Mouse (Mus musculus) layer of hippocampus, adult 9-10 months (tissue): ENCODE data around the gene Tdrd5.
"Not testable (repeated sequence)": the region's sequence is repeated elsewhere in the genome, so short reads cannot be mapped to it uniquely, and the experiment has no call there.

Source experiments
- DNase-seq: peaks from one replicate; pipeline ENCODE4 v3.0.0; 2022; ENCODE audit warnings: low spot score

Gene Tdrd5

DNA sequence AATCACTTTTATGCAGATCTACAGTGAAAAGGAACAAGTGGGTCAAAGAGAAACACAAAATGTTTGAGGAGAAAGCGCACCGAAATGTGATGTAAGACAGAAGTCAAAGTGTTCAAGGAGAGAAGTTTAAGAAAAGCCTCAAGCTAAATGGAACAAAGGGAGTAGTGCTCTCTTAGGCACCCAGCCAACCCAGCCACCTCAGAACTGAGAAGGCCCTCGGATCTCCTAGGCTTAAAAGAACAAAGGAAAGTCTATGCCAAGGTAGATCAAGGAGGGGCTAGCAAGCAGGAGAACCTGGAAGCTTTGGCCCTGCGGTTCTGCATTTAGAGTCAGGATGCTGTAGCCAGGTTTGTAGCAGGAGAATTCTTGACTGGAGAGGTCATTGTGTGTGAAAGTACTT, 48.6 kb downstream of the Tdrd5 start:
- no peak for DNase-seq

GRCm38 (mm10) chr1:156251096-156251495, 52.4 kb downstream of the Tdrd5 start:
- not testable (repeated sequence) for DNase-seq

GRCm38 (mm10) chr1:156247893-156248292, 55.6 kb downstream of the Tdrd5 start:
- DNase-seq: no peak

GRCm38 (mm10) chr1:156241713-156242348, 61.6 kb downstream of the Tdrd5 start:
- DNase-seq: no peak

- no peak for DNase-seq
These were observed 62.4 kb downstream of the Tdrd5 start for GRCm38 (mm10) chr1:156241035-156241434.

GRCm38 (mm10) chr1:156231122-156231521, 72.3 kb downstream of the Tdrd5 start:
- DNase-seq: no peak

DNA sequence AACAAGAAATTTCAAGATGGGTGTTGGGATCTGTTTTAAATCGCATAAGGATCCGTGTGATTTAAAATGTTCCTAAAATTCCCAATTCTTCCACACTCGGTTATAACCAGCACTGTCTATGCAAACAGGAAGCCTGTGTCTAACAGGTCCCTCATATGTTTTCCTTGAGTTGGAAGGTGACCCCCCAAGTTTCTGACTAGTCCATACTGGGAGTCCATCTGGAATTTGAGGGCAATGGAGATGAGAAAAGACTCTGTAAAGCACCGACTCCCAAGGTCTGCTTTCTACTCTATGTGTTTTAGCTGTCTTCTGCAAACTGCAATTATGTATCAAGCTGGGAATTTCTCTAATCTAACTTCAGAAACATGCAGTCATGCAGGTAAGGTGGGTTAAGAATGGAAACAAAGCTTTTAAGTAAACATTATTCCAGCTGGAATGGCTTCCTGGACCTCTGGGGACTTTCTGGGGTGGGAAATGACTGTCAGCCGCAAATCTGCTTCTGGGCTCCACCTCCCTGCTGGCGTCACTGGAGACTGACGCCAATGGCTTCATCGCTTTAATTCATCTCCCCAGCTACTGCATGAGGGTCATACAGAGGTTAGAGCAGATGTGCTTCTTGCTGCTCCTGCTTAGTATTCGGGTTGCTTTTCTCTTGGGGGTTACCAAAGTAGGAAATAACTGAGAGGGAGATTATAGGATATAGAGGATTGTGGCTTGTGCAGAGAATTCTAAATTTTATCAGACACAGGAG, 73.0 kb downstream of the Tdrd5 start:
- no peak for DNase-seq

DNA sequence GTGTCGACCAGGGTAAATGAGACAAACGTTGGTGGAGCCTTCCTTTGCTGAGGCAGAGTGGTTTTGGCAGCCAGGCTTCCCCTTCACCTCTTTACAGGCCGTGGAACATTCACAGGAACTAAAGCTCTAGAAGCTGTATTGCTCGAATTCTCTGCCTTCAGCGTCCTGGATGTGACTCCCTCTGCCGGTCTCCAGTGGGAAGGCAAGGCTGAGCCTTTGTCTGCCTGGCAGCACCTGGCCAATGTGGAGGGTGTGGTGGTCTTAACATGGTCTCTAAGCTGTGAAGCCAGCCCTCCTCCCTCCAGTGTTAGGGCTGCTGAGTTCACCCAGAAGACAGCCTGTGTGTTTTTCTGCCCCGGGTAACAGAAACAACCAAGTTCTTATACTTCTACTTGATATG, 74.0 kb downstream of the Tdrd5 start:
- DNase-seq: no peak

- DNase-seq: no peak
These were observed 74.7 kb downstream of the Tdrd5 start for GRCm38 (mm10) chr1:156228728-156229127.

- DNase-seq: no peak
These were observed 76.6 kb downstream of the Tdrd5 start for GRCm38 (mm10) chr1:156226903-156227302.

DNA sequence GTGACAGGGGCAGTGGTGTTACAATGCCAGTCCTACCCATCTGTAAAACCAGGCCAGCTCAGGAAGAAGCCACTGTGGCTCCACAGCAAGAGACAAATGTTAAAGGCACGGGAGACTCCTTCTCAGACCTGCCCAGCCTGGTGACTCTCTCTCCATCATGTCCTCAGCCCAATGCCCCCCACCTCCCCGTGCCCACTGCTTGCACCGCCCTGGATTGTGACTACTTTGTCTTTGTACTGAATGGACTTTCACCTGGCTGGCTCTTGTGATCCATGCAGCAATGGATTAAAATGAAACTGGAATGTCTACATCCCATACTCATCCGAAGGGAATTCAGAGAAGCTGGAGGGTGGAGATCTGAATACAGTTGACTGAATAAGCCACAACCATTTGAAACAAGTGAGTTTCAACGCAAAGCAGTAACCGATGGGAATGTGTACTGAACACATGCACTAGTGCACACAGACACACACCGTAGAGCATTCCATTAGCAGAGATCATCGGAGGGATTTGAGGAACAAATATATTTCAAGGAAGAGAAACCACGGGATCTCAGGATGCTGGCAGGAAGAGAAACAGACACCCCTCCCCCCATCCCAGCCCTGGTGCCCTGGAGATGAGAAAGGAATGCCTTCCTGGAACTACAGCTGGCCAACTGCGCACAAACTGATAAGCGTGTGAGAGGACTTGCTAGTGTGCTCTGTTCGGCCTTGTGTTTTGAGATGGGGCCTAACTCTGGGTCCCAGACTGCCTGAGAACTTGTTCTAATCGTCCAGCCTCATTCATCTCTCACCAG, 81.1 kb downstream of the Tdrd5 start:
- DNase-seq: no peak

- DNase-seq: no peak
These were observed 82.1 kb downstream of the Tdrd5 start for GRCm38 (mm10) chr1:156221327-156221726.

GRCm38 (mm10) chr1:156218573-156218972, 84.9 kb downstream of the Tdrd5 start:
- DNase-seq: no peak

GRCm38 (mm10) chr1:156217941-156218340, 85.5 kb downstream of the Tdrd5 start:
- DNase-seq: no peak

DNA sequence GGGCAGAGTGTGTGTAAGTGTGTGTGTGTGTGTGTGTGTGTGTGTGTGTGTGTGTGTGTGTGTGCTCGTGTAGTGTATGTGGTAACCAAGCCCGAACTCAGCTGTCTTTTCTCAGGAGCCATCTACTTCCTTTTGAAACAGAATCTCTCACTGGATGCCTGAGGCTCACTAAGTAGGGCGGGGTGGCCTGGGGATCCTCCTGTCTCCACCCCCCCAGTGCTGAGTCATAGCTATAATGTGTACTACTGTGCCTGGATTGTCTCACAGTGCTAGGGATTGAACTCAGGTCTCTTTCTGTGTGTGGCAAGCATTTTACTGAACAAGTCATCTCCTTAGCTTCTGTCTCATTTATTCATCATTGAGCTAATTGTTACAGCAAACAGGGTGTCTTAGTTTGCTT, 86.1 kb downstream of the Tdrd5 start:
- no peak for DNase-seq

GRCm38 (mm10) chr1:156216249-156216648, 87.2 kb downstream of the Tdrd5 start:
- DNase-seq: no peak

GRCm38 (mm10) chr1:156214651-156215050, 88.8 kb downstream of the Tdrd5 start:
- no peak for DNase-seq

DNA sequence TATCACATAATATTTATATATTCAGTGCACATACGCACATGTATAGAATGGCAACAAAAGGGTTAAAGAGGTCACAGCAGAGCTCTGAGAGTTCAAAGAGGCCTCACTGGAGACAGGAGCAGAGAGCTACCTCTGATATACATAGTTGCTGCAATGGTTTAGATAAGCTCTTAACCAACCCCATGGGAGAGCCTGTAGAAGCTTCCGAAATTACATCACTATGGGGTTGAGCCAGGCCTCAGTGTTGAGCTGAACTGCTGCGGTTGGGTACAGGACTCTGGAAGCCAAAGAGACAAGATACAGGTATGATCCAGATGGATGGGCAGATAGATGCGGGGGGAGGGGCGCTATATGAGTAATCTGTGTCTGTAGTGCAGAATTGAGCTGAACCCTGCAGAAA, 90.5 kb downstream of the Tdrd5 start:
- DNase-seq: no peak

DNA sequence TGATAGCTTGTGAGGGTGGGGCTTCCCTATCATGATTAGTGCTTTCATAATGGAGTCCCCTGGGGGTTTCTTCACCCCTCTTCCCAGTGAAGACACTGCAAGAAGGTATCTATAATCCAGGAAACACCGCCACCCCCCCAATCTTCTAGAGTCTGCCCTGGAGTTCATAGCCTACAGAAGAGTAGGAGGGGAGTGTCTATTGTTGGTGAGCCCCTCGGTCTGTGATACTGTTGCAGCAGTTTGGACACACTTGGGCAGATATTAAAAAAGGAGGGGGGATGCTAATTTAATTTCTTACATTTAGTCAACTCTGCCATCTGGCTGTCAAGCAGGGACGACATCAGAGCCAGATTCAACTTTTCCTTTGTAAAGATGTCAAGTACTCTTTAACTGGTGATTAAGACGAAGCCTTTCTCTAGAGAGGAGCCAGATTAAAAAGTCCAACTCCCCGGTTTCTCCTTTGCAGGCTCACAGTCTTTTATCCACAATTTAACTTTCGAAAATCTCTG, 91.6 kb downstream of the Tdrd5 start:
- no peak for DNase-seq
